Mouse (Mus musculus) forebrain, embryonic 16.5 days (tissue): ENCODE measurements around the gene Tmem236. TPM values are rescaled to one million over a fixed set of nuclear protein-coding genes. Genes with fewer than 3 reads are reported as not detected.

Experiments used
- ATAC-seq: fragments of 200-750 bp; cut with Nextera tagmentation; 2 replicates; pipeline ENCODE4 v1.8.0; 2017; ENCODE audit warnings: mild to moderate bottlenecking, moderate library complexity
- H3K27ac ChIP-seq: fragments of 300-500 bp; sonication (generic); 2 replicates; pipeline ENCODE4 v1.5.1; 2014; ENCODE audit warnings: low read length, control low read depth
- H3K27me3 ChIP-seq: fragments of 300-500 bp; sonication (generic); replicated peaks from 2 replicates; pipeline ENCODE4 v1.6.1; 2014; ENCODE audit warnings: low read length; ENCODE audit not compliant: control insufficient read depth, insufficient read depth
- H3K36me3 ChIP-seq: fragments of 300-500 bp; sonication (generic); 2 replicates; pipeline ENCODE4 v1.6.1; 2014; ENCODE audit not compliant: control insufficient read depth, insufficient read depth
- H3K4me1 ChIP-seq: fragments of 300-500 bp; sonication (generic); replicated peaks from 2 replicates; pipeline ENCODE4 v1.6.1; 2014; ENCODE audit warnings: low read length; ENCODE audit not compliant: control insufficient read depth, insufficient read depth
- H3K4me2 ChIP-seq: fragments of 300-500 bp; sonication (generic); 2 replicates; pipeline ENCODE4 v1.6.1; 2014; ENCODE audit warnings: mild to moderate bottlenecking, low read length, control low read depth
- H3K4me3 ChIP-seq: fragments of 300-500 bp; sonication (generic); replicated peaks from 2 replicates; pipeline ENCODE4 v1.5.1; 2014; ENCODE audit warnings: mild to moderate bottlenecking, low read length, control low read depth
- H3K9ac ChIP-seq: fragments of 300-500 bp; sonication (generic); replicated peaks from 2 replicates; pipeline ENCODE4 v1.6.1; 2014; ENCODE audit warnings: low read depth, low read length, control low read depth
- H3K9me3 ChIP-seq: fragments of 300-500 bp; sonication (generic); 2 replicates; pipeline ENCODE4 v1.6.1; 2016; ENCODE audit warnings: low read length; ENCODE audit not compliant: control insufficient read depth
- WGBS: fragments of 180-500 bp; shearing (Covaris S2); extraction: QIAGEN DNeasy Blood & Tissue Kit; methylation state at CpG from one replicate; pipeline ENCODE4 v1.1.7; 2014; 5-methylcytosine and 5-hydroxymethylcytosine counted together
- polyA plus RNA-seq: library from polyadenylated mRNA; unstranded; fragments of >200 nt; fragmentation: Nextera tagmentation; extraction: Ambion mirVana; gene quantifications from 2 replicates; pipeline ENCODE4 v1.2.1, GENCODE M21; 2015

Tmem236 gene
- polyA plus RNA-seq, 1 experiment from 2014 or later = 0.09 TPM

- Histone ChIP-seq H3K27ac (no peak overlapping the region), H3K4me3 (no peak overlapping the region), H3K9me3 (no peaks in the 10 kb centered on the region), H3K36me3 (peaks cover 13% of the 10 kb centered on the region; the same call in 1 of the 2 replicates), H3K4me1 (no peaks in the 10 kb centered on the region), H3K9ac (no peak overlapping the region), H3K4me2 (no peak overlapping the region), H3K27me3 (no peaks in the 10 kb centered on the region)
- 72% methylated on average over 2 of the region's 2 CpGs for WGBS
- 0 out of 2 replicates have a peak, but pooled peaks have one; percentile 36 for ATAC-seq
These were observed 27.4 kb upstream of the Tmem236 start for GRCm38 (mm10) chr2:14146913-14147312.

- ATAC-seq = no peak
- no peak overlapping the region for H3K27ac ChIP-seq
- 96% methylated on average over 2 of the region's 2 CpGs for WGBS
- no peaks in the 10 kb centered on the region for H3K27me3 ChIP-seq
- H3K36me3 ChIP-seq = peaks cover 3% of the 10 kb centered on the region; the same call in 1 of the 2 replicates
- H3K9me3 ChIP-seq = no peaks in the 10 kb centered on the region
- H3K4me1 ChIP-seq = no peaks in the 10 kb centered on the region
- H3K4me3 ChIP-seq = no peak overlapping the region
- no peak overlapping the region for H3K9ac ChIP-seq
- no peak overlapping the region for H3K4me2 ChIP-seq
These were observed 23.5 kb upstream of the Tmem236 start for GRCm38 (mm10) chr2:14150829-14151228.

GRCm38 (mm10) chr2:14151854-14152253 is 22.5 kb upstream of the Tmem236 start:
- 88% methylated on average over 6 of the region's 6 CpGs for WGBS
- no peaks in the 10 kb centered on the region for H3K4me1 ChIP-seq
- H3K36me3 ChIP-seq = peaks cover 3% of the 10 kb centered on the region; the same call in 1 of the 2 replicates
- H3K9ac ChIP-seq = no peak overlapping the region
- H3K27me3 ChIP-seq = no peaks in the 10 kb centered on the region
- ATAC-seq = peak; percentile 47
- no peaks in the 10 kb centered on the region for H3K9me3 ChIP-seq
- H3K27ac ChIP-seq = no peak overlapping the region
- H3K4me2 ChIP-seq = no peak overlapping the region
- no peak overlapping the region for H3K4me3 ChIP-seq

GRCm38 (mm10) chr2:14159047-14159446 is 15.3 kb upstream of the Tmem236 start:
- H3K27me3 ChIP-seq = no peaks in the 10 kb centered on the region
- H3K4me1 ChIP-seq = no peaks in the 10 kb centered on the region
- H3K9me3 ChIP-seq = no peaks in the 10 kb centered on the region
- no peak overlapping the region for H3K4me2 ChIP-seq
- H3K9ac ChIP-seq = no peak overlapping the region
- WGBS = 80% methylated on average over 3 of the region's 3 CpGs
- no peak overlapping the region for H3K27ac ChIP-seq
- H3K4me3 ChIP-seq = no peak overlapping the region
- ATAC-seq = no peak
- H3K36me3 ChIP-seq = no peaks in the 10 kb centered on the region

- 72% methylated on average over 2 of the region's 2 CpGs for WGBS
- no peaks in the 10 kb centered on the region for H3K4me1 ChIP-seq
- H3K27ac ChIP-seq = no peak overlapping the region
- no peak overlapping the region for H3K9ac ChIP-seq
- no peaks in the 10 kb centered on the region for H3K9me3 ChIP-seq
- H3K4me3 ChIP-seq = no peak overlapping the region
- H3K27me3 ChIP-seq = no peaks in the 10 kb centered on the region
- no peak overlapping the region for H3K4me2 ChIP-seq
- H3K36me3 ChIP-seq = no peaks in the 10 kb centered on the region
- ATAC-seq = 0 out of 2 replicates have a peak, but pooled peaks have one; percentile 54
These were observed 14.6 kb upstream of the Tmem236 start for GRCm38 (mm10) chr2:14159756-14160155.

GRCm38 (mm10) chr2:14164459-14165030 is 9.8 kb upstream of the Tmem236 start:
- Histone ChIP-seq H3K4me1 (no peaks in the 10 kb centered on the region), H3K27me3 (no peaks in the 10 kb centered on the region), H3K27ac (no peak overlapping the region), H3K4me3 (no peak overlapping the region), H3K9me3 (no peaks in the 10 kb centered on the region), H3K4me2 (no peak overlapping the region), H3K36me3 (no peaks in the 10 kb centered on the region), H3K9ac (no peak overlapping the region)
- ATAC-seq = no peak
- WGBS = 83% methylated on average over 5 of the region's 5 CpGs

GRCm38 (mm10) chr2:14165066-14165465 is 9.3 kb upstream of the Tmem236 start:
- 54% methylated on average over 2 of the region's 2 CpGs for WGBS
- H3K9ac ChIP-seq = no peak overlapping the region
- H3K4me1 ChIP-seq = no peaks in the 10 kb centered on the region
- H3K4me3 ChIP-seq = no peak overlapping the region
- no peaks in the 10 kb centered on the region for H3K36me3 ChIP-seq
- no peak overlapping the region for H3K4me2 ChIP-seq
- no peaks in the 10 kb centered on the region for H3K9me3 ChIP-seq
- ATAC-seq = no peak
- no peak overlapping the region for H3K27ac ChIP-seq
- H3K27me3 ChIP-seq = no peaks in the 10 kb centered on the region

- 84% methylated on average over 3 of the region's 3 CpGs for WGBS
- 0 out of 2 replicates have a peak, but pooled peaks have one; percentile 20 for ATAC-seq
- Histone ChIP-seq H3K9me3 (no peaks in the 10 kb centered on the region), H3K4me1 (no peaks in the 10 kb centered on the region), H3K27ac (no peak overlapping the region), H3K4me3 (no peak overlapping the region), H3K27me3 (no peaks in the 10 kb centered on the region), H3K9ac (no peak overlapping the region), H3K4me2 (no peak overlapping the region), H3K36me3 (no peaks in the 10 kb centered on the region)
These were observed 8.5 kb upstream of the Tmem236 start for GRCm38 (mm10) chr2:14165618-14166344.

- ATAC-seq = no peak
- Histone ChIP-seq H3K4me2 (no peak overlapping the region), H3K4me3 (no peak overlapping the region), H3K4me1 (no peaks in the 10 kb centered on the region), H3K9me3 (no peaks in the 10 kb centered on the region), H3K9ac (no peak overlapping the region), H3K27me3 (no peaks in the 10 kb centered on the region), H3K36me3 (no peaks in the 10 kb centered on the region), H3K27ac (no peak overlapping the region)
These were observed 6.6 kb upstream of the Tmem236 start for GRCm38 (mm10) chr2:14167721-14168120.
